Mouse (Mus musculus): ENCODE results near the gene Cdh7.
"Not testable (repeated sequence)": the region's sequence is repeated elsewhere in the genome, so short reads cannot be mapped to it uniquely, and the experiment has no call there.

The Cdh7 gene

DNA sequence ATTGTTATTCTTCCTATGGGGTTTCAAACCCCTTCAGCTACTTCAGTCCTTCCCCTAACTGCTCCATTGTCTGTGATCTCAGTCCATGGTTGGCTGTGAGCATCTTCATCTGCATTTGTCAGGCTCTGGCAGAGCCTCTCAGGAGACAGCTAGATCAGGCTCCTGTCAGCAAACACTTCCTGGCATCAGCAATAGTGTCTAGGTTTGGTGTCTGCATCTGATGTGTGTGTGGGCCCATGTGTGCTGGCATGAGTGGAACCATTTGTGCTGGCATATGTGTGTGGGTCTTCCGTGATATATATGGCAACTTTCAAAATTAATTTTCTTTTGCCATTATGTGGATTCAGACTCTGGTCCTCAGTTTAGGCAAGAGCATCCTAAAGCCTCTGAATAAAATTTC lies 85.2 kb downstream of the Cdh7 start:
- Histone ChIP-seq H3K36me3 (ENCODE audit: control insufficient read depth, insufficient read depth, low read length, poor library complexity, severe bottlenecking) (no peaks in the 10 kb centered on the region), H3K27me3 (ENCODE audit: control insufficient read depth, insufficient read depth, low read length, poor library complexity, severe bottlenecking) (no peaks in the 10 kb centered on the region)
- no peak for DNase-seq (ENCODE audit: low read depth, low spot score)

DNA sequence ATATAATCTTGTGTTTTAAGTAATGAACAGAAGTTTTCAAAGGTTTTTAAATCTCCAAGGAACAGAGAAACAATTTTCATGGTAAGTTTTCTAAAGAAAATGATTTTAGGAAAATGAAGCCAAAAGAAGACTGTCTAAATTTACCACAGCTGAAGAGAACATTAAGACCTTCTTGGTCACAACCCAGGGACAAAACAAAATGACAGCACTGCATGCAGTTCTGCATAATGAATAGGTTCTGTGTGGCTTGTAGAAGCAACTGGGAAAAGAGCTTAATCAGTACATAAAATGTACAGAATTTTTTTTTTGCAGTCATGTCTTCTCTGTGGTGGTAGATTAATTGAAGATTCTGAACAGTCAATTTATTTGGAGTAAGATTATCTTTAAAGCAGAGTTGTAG lies 96.2 kb downstream of the Cdh7 start:
- no peaks in the 10 kb centered on the region for H3K36me3 ChIP-seq (ENCODE audit: control insufficient read depth, insufficient read depth, low read length, poor library complexity, severe bottlenecking)
- H3K27me3 ChIP-seq (ENCODE audit: control insufficient read depth, insufficient read depth, low read length, poor library complexity, severe bottlenecking) = no peaks in the 10 kb centered on the region
- no peak for DNase-seq (ENCODE audit: low read depth, low spot score)

DNA sequence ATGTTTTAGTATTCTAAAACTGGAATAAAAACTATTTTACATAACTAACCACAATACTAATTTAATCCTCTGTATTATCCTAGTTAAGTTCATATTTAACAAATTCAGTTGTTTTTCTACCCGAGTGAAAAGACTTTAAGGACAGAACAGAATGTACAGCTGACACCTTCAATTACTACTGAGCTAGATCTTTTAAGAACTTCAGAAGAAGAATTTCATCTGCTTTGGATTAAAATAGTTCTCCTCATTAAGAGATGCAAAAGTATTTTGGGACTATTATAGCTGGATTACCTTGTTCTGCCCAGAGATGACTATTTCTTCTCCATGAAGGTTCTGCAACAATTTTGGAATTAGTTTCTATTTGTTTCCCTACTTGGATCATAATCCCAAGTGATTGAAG lies 135.8 kb downstream of the Cdh7 start:
- Histone ChIP-seq H3K36me3 (ENCODE audit: control insufficient read depth, insufficient read depth, low read length, poor library complexity, severe bottlenecking) (no peaks in the 10 kb centered on the region), H3K27me3 (ENCODE audit: control insufficient read depth, insufficient read depth, low read length, poor library complexity, severe bottlenecking) (no peaks in the 10 kb centered on the region)
- no peak for DNase-seq (ENCODE audit: low read depth, low spot score)

DNA sequence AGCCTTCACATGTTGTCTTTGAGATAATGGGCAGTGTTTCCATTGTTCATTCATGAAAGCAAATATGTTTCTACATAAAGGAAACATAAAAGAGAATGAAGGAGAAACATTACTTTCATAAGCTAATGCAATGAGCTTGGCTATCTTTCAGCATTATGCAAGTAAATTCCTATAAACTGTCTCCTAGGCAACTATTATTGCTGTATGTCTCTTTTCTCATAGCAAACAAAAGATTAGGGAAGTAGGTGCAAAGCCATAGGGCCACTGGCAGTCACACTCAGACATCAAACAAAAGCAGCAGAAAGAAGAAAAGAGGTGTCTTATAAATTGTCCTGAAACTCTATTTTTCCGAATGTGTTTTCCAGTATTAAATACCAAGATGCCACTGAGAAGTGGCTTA lies 136.6 kb downstream of the Cdh7 start:
- no peaks in the 10 kb centered on the region for H3K27me3 ChIP-seq (ENCODE audit: control insufficient read depth, insufficient read depth, low read length, poor library complexity, severe bottlenecking)
- no peak for DNase-seq (ENCODE audit: low read depth, low spot score)
- H3K36me3 ChIP-seq (ENCODE audit: control insufficient read depth, insufficient read depth, low read length, poor library complexity, severe bottlenecking) = no peaks in the 10 kb centered on the region

DNA sequence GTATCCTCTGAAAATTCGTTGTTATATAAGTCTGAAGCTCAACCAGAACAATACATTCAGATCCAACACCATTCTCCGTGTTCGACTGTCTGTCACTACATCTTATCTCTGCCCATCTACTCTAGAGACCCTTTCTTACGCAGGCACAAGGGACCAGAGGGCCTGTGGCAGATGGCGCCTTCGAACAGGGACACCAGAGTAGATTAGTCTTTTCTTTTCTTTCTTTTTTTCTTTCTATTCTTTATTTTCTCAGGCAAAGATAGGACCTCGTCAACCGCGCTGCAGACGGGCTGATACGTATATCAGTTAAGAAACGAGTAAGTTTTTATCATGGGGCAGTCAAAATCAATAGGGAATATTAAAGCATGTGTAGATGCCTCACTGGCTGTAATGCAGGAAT lies 189.2 kb downstream of the Cdh7 start:
- not testable (repeated sequence) for DNase-seq (ENCODE audit: low read depth, low spot score); H3K36me3 ChIP-seq (ENCODE audit: control insufficient read depth, insufficient read depth, low read length, poor library complexity, severe bottlenecking); H3K27me3 ChIP-seq (ENCODE audit: control insufficient read depth, insufficient read depth, low read length, poor library complexity, severe bottlenecking)
